Mouse (Mus musculus) erythroid progenitor cell, adult 5-6 weeks (primary cell): ENCODE data around the gene Parvg. TPM values are rescaled to one million over a fixed set of nuclear protein-coding genes. Genes with fewer than 3 reads are reported as not detected.

ENCODE experiments used
- ATAC-seq: replicated peaks from 2 replicates; pipeline ENCODE4 v1.8.0; 2016; ENCODE audit warnings: moderate number of reproducible peaks, mild to moderate bottlenecking, moderate TSS enrichment, inconsistent platforms; ENCODE audit not compliant: poor library complexity, low FRiP score, severe bottlenecking
- total RNA-seq, 2 experiments: library from RNA; stranded (forward) in 1 of 2; stranded (reverse) in 1 of 2; fragments of 150-400 nt in 1 of 2; fragments of 186-747, 209-891 nt in 1 of 2; gene quantifications; 2 replicates each; pipeline versions ENCODE4 v1.2.3 to v1.2.4; 2015 to 2017; ENCODE audit warnings: low replicate concordance in 2 of 2

Parvg gene
- total RNA-seq, 2 experiments from 2014 or later, result 22.2 to 29.3 TPM

GRCm38 (mm10) chr15:84301641-84302420, 22.0 kb upstream of the Parvg start:
- no peak for ATAC-seq

GRCm38 (mm10) chr15:84303264-84303663, 20.6 kb upstream of the Parvg start:
- ATAC-seq, result no peak

GRCm38 (mm10) chr15:84305333-84305732, 18.5 kb upstream of the Parvg start:
- ATAC-seq, result no peak

DNA sequence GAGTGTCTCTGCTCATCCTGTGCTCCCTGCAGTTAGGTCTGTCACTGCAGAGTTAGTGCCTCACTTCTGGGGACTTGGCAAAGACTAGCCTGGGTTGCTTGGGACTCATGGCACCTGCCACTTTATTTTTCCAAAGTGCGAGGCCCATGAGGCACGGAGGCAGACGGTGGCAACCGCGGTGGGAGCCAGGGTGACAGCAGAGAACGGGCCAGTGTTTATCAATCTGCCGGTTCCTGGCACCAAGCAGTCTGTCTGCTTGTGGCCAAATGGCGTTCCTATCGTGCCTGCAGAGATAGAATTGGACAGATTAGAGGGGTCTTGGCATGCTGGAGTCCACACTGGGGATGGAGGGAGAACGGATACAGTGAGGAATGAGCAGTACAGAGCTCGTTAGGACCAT, 13.6 kb upstream of the Parvg start:
- no peak for ATAC-seq

DNA sequence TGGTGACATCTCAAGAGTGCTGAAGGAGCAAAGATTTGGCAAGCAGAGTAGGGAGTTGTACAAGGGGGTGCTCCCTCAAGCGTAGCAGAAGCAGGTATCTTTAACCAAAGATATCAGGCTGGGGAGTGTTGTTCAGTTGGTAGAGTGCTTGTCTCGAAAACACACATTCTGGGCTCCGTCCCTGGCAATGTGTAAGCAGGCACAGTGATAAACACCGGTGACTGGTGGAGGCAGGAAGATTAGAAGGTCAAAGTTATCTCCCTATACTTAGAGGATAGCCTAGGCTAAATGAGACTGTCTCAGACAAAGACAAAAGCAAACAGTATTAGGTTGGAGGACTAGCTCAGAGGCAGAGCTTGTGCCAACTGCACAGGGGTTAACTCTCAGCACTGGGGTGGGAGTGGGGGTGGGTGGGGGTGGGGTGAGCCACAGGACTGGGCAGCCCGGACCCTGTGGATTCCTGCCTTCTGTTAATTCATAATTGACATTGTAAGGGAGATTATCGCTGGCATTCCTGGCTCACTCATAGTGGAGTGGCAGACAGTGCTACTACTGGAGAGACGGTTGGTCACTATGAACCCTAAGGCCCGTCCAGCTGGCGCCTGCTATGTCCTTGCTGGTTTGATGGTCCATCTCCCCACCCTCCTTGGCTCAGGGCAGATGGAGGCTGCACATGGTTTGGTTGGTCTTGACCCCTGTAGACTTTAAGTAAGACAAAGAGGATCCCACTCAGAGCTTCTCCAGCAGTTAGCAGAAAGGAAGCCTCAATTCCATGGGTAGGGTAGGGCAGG, 12.3 kb upstream of the Parvg start:
- peak; percentile 74 for ATAC-seq

GRCm38 (mm10) chr15:84312878-84313565, 10.8 kb upstream of the Parvg start:
- no peak for ATAC-seq

DNA sequence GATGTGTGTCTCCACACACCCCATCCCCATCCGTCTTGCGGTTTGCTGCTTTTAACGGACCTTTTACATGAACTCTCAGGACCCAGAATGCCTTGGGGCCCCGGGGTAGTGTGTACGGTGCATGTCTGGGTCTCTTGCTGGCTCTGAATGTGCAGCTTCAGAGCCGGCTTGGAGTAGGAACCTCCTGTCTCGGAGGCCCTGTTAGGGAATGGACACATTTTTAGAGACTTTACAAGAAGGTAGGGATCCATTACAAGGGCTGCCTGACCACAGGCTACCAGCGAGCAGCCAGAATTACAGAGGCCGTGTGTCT, 10.3 kb upstream of the Parvg start:
- no peak for ATAC-seq

GRCm38 (mm10) chr15:84314420-84315080, 9.3 kb upstream of the Parvg start:
- no peak for ATAC-seq

GRCm38 (mm10) chr15:84315276-84316046, 8.4 kb upstream of the Parvg start:
- ATAC-seq, result no peak

DNA sequence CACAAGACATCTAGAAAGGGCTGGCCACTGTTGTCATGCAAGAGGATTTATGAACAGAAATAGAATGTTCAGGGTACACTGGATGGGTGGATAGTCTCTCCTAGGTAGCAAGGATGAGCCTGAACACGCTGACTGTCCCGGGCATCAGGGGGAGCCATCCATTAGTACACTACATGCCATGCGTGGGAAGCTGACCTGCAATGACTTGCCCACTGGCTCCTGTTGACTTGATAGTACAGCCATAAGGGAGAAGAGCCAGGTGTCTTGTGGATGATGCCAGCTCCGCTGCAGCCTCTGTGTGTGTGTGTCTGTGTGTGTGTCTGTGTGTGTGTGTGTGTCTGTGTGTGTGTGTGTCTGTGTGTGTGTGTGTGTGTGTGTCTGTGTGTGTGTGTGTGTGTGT, 4.4 kb upstream of the Parvg start:
- no peak for ATAC-seq

DNA sequence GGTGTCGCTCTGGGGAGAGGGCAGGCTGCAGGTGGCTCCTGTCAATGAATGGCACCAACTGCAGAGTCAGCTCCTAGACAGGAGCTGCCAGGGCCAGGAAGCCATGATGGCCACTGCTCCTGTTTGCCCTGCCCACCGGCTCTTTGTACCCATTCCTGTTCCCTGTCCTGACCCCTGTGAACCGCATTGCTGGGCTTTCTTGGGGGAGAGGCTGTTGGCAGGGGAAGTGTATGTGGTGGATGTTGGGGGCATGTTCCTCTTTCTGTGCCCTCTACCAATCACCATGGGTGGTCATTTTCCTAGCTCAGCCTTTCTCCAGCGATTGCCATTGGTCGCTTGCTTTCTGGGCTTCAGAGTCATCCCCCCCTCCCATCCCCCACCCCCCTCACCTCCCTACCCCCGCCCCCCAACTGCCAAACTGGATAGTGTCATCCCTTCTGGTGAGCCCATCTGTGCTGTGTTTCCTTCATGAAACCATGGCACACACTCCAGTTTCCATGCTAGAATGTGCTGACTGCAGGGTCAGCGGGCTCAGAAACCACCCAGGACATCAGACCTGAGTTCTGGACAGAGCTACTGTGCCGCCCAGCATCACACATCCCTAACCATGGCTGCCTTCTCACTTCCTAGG, 2.2 kb upstream of the Parvg start:
- ATAC-seq, result no peak

DNA sequence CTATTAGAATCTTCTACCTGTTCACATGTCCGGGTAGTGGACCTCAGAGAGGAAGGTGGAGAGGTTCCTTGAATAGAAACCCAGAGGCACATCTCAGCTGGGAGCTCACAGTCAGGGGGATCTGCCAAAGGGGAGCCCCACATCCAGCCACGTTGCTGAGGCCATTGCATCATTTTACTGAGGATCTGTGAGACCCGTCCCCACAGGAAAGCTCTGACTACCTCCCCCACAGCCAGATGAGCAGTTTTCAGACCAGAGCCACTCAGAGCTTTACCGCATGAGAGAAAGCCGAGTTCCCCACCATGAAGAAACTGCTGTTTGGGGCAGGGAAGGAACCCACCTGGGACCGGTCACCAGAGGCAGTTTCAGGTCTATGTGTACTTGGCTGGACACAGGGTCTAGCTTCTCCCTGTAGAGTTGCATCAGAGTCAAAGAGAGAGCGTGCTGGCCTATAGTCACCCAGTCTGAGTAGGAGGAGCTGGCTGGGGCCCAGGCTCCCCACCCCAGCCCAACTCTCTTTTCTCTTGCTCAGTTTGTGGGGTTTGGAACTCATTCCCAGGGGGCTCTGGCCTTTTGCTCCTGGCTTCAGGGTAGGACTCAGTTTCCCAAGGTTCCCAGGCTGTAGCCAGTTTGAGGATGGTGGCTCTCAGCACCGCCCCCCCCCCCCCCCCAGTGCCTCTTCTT, 1.2 kb downstream of the Parvg start:
- ATAC-seq, result no peak

- no peak for ATAC-seq
Observed at GRCm38 (mm10) chr15:84325736-84326135, 1.9 kb downstream of the Parvg start.

DNA sequence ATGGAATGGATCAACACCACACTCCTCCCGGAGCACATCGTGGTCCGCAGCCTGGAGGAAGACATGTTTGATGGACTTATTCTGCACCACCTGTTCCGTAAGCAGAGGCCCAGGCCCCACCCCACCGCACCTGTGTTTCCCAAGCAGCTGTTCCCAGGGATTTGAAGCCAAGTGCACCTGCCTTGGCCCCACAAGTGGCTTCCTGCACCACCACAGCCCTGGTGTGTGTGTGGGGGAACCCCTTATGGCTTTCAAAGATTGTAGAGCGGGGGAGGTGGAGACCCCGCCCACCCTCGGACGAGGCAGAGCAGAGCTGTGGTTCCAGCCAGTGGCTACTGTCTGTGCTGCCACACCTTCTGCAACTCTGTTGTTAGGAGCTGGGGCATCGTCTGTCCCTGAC, 5.0 kb downstream of the Parvg start:
- no peak for ATAC-seq

- no peak for ATAC-seq
Observed at GRCm38 (mm10) chr15:84329940-84330339, 6.1 kb downstream of the Parvg start.

GRCm38 (mm10) chr15:84331066-84331612, 7.3 kb downstream of the Parvg start:
- ATAC-seq, result no peak

DNA sequence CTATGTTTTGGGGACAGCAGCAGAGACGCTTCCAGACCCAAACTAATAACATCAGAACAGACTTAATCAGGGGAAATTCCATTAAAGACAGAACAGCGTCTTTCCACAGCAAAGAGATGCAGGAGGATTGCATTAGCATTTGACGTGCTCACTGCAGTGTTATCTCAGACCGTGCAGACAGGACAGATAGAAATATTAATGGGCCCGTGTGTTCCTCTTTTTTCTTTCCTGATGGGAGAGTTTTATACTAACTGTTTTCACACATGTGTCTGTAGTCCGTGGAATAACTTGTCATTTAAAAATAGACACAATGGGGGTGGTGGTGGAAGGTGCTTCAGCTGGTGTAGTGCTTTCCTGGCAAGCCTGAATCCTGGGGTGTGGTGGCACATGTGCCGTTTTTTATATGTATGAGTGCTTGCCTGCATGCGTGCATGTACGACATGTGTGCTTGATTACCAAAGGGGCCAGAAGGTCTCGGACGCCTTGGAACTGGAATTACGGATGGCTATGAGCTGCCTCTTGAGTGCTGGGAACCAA, 12.5 kb downstream of the Parvg start:
- ATAC-seq, result no peak

GRCm38 (mm10) chr15:84337599-84337998, 13.8 kb downstream of the Parvg start:
- ATAC-seq, result no peak
